Comparison of ENCODE assay signal across 12 mouse cellular contexts in genomic region chr6:99020570-99021444, GRCm38 (mm10).
A peak's percentile ranks its signal among the peaks of the same experiment; 100 is the strongest.
DNase-seq lines count a peak whose midpoint lies in the region; ATAC-seq and TF ChIP-seq lines count a peak whose summit lies in the region.
"Had no signal": no experiment of that assay in that cellular context is flagged by ENCODE, and none has a peak within 500 bp of the region (broad histone marks: within the 10 kb centered on the region; RNA-seq: fewer than 3 reads in every experiment).

No protein-coding gene starts in this region.

- intact Hi-C loops in heart, postnatal 36 days (cut with DNase I) = no loop called here

- no peak overlapping the region for H3K9ac ChIP-seq in heart, postnatal 0 days (replicated peaks; ENCODE audit: low read depth, low read length)
- H3K9ac ChIP-seq in liver, postnatal 0 days (replicated peaks) = no peak overlapping the region
- H3K9ac ChIP-seq in intestine, postnatal 0 days (ENCODE audit: low read depth, low read length) = no peak overlapping the region
- H3K9ac ChIP-seq: kidney, embryonic 15.5 days had no signal

- 53% methylated on average over 12 of the region's 12 CpGs for WGBS in heart, postnatal 0 days
- 48% methylated on average over 12 of the region's 12 CpGs for WGBS in liver, postnatal 0 days (ENCODE audit: insufficient replicate concordance)
- 30% methylated on average over 12 of the region's 12 CpGs for WGBS in intestine, postnatal 0 days
- WGBS in small intestine, adult 2 months = 20% methylated on average over 12 of the region's 12 CpGs

- H3K4me2 ChIP-seq in heart, postnatal 0 days (ENCODE audit: low read depth, low read length) = peak overlapping the region; percentile 25
- peak overlapping the region; percentile 44 for H3K4me2 ChIP-seq in liver, postnatal 0 days (ENCODE audit: low read depth, low read length)
- H3K4me2 ChIP-seq in intestine, postnatal 0 days (replicated peaks; ENCODE audit: low read depth) = peak overlapping the region; percentile 45
- H3K4me2 ChIP-seq: kidney, embryonic 15.5 days had no signal

- no peak for TF ChIP-seq POLR2A in small intestine, adult 2 months (IDR thresholded peaks at IDR 0.05; ENCODE audit: low read depth, low read length)

- H3K4me1 ChIP-seq in heart, postnatal 0 days (ENCODE audit: control insufficient read depth, insufficient read depth) = peaks cover 27% of the 10 kb centered on the region
- peaks cover 23% of the 10 kb centered on the region for H3K4me1 ChIP-seq in liver, postnatal 0 days (ENCODE audit: insufficient read depth)
- 0 out of 2 replicates have a peak, but pooled peaks cover 3% of the 10 kb centered on the region for H3K4me1 ChIP-seq in intestine, postnatal 0 days (replicated peaks; ENCODE audit: control insufficient read depth, insufficient read depth, low read length)
- peaks cover 8% of the 10 kb centered on the region for H3K4me1 ChIP-seq in small intestine, adult 2 months (ENCODE audit: control insufficient read depth, insufficient read depth, insufficient read length, low read length)

- no peaks in the 10 kb centered on the region for H3K9me3 ChIP-seq in heart, postnatal 0 days (replicated peaks; ENCODE audit: control insufficient read depth, low read length)
- H3K9me3 ChIP-seq in liver, postnatal 0 days (ENCODE audit: low read length) = no peaks in the 10 kb centered on the region
- no peaks in the 10 kb centered on the region for H3K9me3 ChIP-seq in intestine, postnatal 0 days (ENCODE audit: control insufficient read depth)
- H3K9me3 ChIP-seq: forebrain, embryonic 10.5 days; kidney, embryonic 15.5 days had no signal

- H3K4me3 ChIP-seq in heart, postnatal 0 days (ENCODE audit: low read depth, low read length) = no peak overlapping the region
- H3K4me3 ChIP-seq in liver, postnatal 0 days (ENCODE audit: low read depth, low read length) = no peak overlapping the region
- H3K4me3 ChIP-seq in intestine, postnatal 0 days (ENCODE audit: low read depth, low read length) = no peak overlapping the region
- peak overlapping the region; percentile 3; the same call in 1 of the 2 replicates for H3K4me3 ChIP-seq in small intestine, adult 2 months (ENCODE audit: low read depth, low read length)
- H3K4me3 ChIP-seq: forebrain, embryonic 10.5 days; kidney, embryonic 15.5 days had no signal

- TF ChIP-seq EP300 in heart, postnatal 0 days (IDR thresholded peaks at IDR 0.05; ENCODE audit: low read depth) = no peak
- no peak for TF ChIP-seq EP300 in liver, postnatal 0 days (IDR thresholded peaks at IDR 0.05; ENCODE audit: low read depth)

- ATAC-seq in heart, postnatal 0 days (ENCODE audit: insufficient read depth, low read depth) = no peak
- peak; percentile 59 for ATAC-seq in liver, postnatal 0 days
- peak; percentile 47; the same call in 1 of the 2 replicates for ATAC-seq in intestine, postnatal 0 days
- ATAC-seq: activated CD4-positive, CD25-positive, alpha-beta regulatory T cell, adult 4 months had no signal

- H3K36me3 ChIP-seq in heart, postnatal 0 days (replicated peaks; ENCODE audit: control insufficient read depth, insufficient read depth, low read length) = peaks cover 11% of the 10 kb centered on the region
- H3K36me3 ChIP-seq in liver, postnatal 0 days (replicated peaks; ENCODE audit: insufficient read depth, low read length) = 0 out of 2 replicates have a peak, but pooled peaks cover 3% of the 10 kb centered on the region
- peaks cover 7% of the 10 kb centered on the region; the same call in 1 of the 2 replicates for H3K36me3 ChIP-seq in intestine, postnatal 0 days (ENCODE audit: control insufficient read depth, insufficient read depth)
- peaks cover 6% of the 10 kb centered on the region; the same call in 1 of the 2 replicates for H3K36me3 ChIP-seq in small intestine, adult 2 months (ENCODE audit: control insufficient read depth, insufficient read depth, low read length)

- peak overlapping the region; percentile 52 for H3K27ac ChIP-seq in heart, postnatal 0 days (ENCODE audit: low read depth)
- H3K27ac ChIP-seq in liver, postnatal 0 days (ENCODE audit: low read depth) = peak overlapping the region; percentile 69
- H3K27ac ChIP-seq in intestine, postnatal 0 days (ENCODE audit: low read depth, low read length) = peak overlapping the region; percentile 37; the same call in 1 of the 2 replicates
- H3K27ac ChIP-seq in small intestine, adult 2 months (ENCODE audit: insufficient read depth, low read depth, low read length) = peak overlapping the region; percentile 43
- H3K27ac ChIP-seq: forebrain, embryonic 10.5 days; kidney, embryonic 15.5 days had no signal

- no peak for DNase-seq in heart, postnatal 0 days (ENCODE audit: low spot score)
- no peak for DNase-seq in heart, postnatal 36 days
- DNase-seq in liver, postnatal 0 days = no peak
- DNase-seq in liver = no peak
- DNase-seq in MN1 (ENCODE audit: low spot score) = no peak
- DNase-seq: cerebellum, postnatal 36 days; thymus, adult 2 months had no signal

- no peaks in the 10 kb centered on the region for H3K27me3 ChIP-seq in heart, postnatal 0 days (ENCODE audit: control insufficient read depth, insufficient read depth, low read length)
- H3K27me3 ChIP-seq in liver, postnatal 0 days (ENCODE audit: insufficient read depth, low read length) = no peaks in the 10 kb centered on the region
- H3K27me3 ChIP-seq in intestine, postnatal 0 days (replicated peaks; ENCODE audit: control insufficient read depth, insufficient read depth, low read length) = no peaks in the 10 kb centered on the region
- H3K27me3 ChIP-seq in small intestine, adult 2 months (ENCODE audit: control insufficient read depth, insufficient read depth, low read length) = no peaks in the 10 kb centered on the region

- no peak for TF ChIP-seq CTCF in heart, postnatal 0 days (IDR thresholded peaks at IDR 0.05; ENCODE audit: low read depth)
- TF ChIP-seq CTCF in liver, postnatal 0 days (IDR thresholded peaks at IDR 0.05; ENCODE audit: low read depth) = no peak
- TF ChIP-seq CTCF in intestine, postnatal 0 days (IDR thresholded peaks at IDR 0.05; ENCODE audit: low read depth) = no peak
- no peak for TF ChIP-seq CTCF in small intestine, adult 2 months (IDR thresholded peaks at IDR 0.05; ENCODE audit: extremely low read depth, insufficient read length, insufficient replicate concordance, low read depth, low read length)
